Mouse (Mus musculus): ENCODE measurements around the gene Cmpk2. TPM values are rescaled to one million over a fixed set of nuclear protein-coding genes. Genes with fewer than 3 reads are reported as not detected.

Gene Cmpk2
- polyA plus RNA-seq, 1 experiment = 0.83 TPM

DNA sequence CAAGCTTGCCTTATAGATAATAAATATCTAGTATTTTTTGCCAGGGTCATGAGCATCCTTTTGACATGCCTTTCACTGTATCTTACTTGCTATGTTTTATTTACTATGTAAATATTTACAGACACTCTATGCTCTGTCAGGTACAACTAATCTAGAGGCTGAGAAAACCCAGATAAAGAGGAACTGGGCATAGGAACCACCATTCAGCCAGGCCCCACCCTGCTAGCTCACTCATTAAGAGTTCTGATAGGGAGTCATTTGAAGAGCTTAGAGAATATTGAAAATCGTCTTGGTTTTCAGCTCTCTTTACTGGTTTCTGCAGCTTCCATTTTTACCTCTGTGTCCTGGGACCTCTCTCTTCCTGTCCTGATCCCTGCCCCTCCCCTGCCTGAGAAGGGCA is 17.9 kb upstream of the Cmpk2 start:
- TF ChIP-seq FLI1 (IDR thresholded peaks at IDR 0.05; ENCODE audit: low read length) = no peak
- no peak for TF ChIP-seq GATA1 (IDR thresholded peaks at IDR 0.05; ENCODE audit: borderline replicate concordance, low read length)
- peaks cover 52% of the 10 kb centered on the region for H3K4me1 ChIP-seq
- no peaks in the 10 kb centered on the region for H3K27me3 ChIP-seq (replicated peaks)
- H3K9me3 ChIP-seq = no peaks in the 10 kb centered on the region
- H3K4me3 ChIP-seq (replicated peaks) = no peak overlapping the region
- H3K36me3 ChIP-seq (replicated peaks; ENCODE audit: low read length) = peaks cover 25% of the 10 kb centered on the region

DNA sequence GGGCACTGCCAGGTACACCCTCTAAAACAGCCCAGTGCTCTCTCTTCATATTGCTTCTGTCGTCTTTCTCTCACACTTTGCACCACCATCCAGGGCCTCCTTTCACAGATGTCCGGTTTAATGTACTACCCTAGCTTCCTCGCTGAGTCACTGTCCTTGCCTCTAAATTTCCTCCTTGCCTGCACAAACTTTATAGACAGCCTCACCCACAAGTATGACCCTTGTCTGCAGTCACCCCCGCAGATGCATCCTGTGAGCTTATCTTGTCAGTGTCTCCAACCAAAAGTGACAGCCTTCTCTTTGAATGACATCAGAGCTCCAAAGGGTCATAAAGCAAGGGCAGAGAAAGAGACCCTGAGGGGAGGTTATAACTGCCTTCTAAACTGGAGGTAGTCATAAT is 16.1 kb upstream of the Cmpk2 start:
- Histone ChIP-seq H3K4me1 (peaks cover 51% of the 10 kb centered on the region), H3K27me3 (replicated peaks) (no peaks in the 10 kb centered on the region), H3K4me3 (replicated peaks) (peak overlapping the region; percentile 11), H3K9me3 (no peaks in the 10 kb centered on the region), H3K36me3 (replicated peaks; ENCODE audit: low read length) (peaks cover 21% of the 10 kb centered on the region)
- TF ChIP-seq GATA1 (IDR thresholded peaks at IDR 0.05; ENCODE audit: borderline replicate concordance, low read length) (no peak), FLI1 (IDR thresholded peaks at IDR 0.05; ENCODE audit: low read length) (no peak)

DNA sequence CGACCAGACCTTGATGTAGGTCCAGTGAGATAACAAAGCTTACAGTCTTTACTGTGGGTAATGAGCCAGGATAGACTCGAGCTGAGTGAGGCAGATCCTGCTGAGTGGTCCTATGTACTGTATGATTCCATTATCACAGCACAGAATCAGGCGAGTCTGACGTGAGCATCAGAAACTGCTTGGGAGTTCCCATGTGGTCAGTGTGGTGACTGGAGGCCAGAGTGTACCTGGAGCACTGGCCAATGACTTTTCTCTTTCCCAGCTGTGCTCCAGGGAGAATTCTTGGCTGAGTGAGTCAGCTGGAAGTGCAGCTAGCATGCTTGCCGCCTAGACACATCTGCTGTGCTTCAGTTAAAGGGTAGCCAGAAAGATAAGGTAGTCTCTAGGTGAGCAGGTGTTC is 14.3 kb upstream of the Cmpk2 start:
- Histone ChIP-seq H3K4me3 (replicated peaks) (peak overlapping the region; percentile 60), H3K9me3 (no peaks in the 10 kb centered on the region), H3K4me1 (peaks cover 61% of the 10 kb centered on the region), H3K36me3 (replicated peaks; ENCODE audit: low read length) (peaks cover 7% of the 10 kb centered on the region), H3K27me3 (replicated peaks) (no peaks in the 10 kb centered on the region)
- TF ChIP-seq GATA1 (IDR thresholded peaks at IDR 0.05; ENCODE audit: borderline replicate concordance, low read length) (no peak), FLI1 (IDR thresholded peaks at IDR 0.05; ENCODE audit: low read length) (no peak)

DNA sequence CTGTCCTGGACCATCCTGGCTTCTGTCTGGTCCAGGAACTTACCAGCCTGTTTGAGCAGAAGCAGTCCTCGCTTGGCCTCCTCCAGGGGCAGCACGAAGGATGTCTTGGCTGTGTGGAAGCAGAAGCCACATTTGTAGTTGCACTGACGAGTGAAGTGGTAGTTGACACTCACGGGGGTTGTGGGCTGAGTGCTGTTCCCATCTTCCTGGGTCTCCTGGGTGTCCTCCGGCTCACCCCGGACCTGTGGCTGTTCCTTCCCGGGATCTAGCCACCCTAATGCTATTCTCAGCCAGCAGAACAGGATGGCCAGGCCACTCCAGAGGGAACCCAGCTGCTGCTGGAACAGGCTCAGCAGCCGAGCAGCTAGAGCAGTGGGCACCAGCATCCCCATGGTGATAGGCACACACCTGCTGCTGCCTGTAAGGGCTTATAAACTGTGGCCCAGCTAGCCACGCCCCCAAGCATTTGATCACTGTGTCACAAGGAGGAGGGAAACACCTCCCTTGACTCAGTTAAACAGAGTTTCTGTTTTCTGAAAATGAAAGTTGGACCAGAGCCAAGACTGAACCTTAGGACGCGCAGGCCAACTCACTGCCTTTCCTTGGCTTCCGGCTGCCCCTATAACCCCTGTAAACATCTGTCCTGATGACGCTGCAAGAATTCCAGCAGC is 12.8 kb upstream of the Cmpk2 start, which contains the start of gene Rsad2:
Rsad2 (minus strand) TSS at position 425 of the 671 bp plus-strand sequence.
- H3K27me3 ChIP-seq (replicated peaks) = no peaks in the 10 kb centered on the region
- no peaks in the 10 kb centered on the region for H3K36me3 ChIP-seq (replicated peaks; ENCODE audit: low read length)
- H3K9me3 ChIP-seq = no peaks in the 10 kb centered on the region
- no peak for TF ChIP-seq FLI1 (IDR thresholded peaks at IDR 0.05; ENCODE audit: low read length)
- no peak for TF ChIP-seq GATA1 (IDR thresholded peaks at IDR 0.05; ENCODE audit: borderline replicate concordance, low read length)
- peaks cover 72% of the 10 kb centered on the region for H3K4me1 ChIP-seq
- H3K4me3 ChIP-seq (replicated peaks) = peak within 1 kb of the TSS; percentile 89

DNA sequence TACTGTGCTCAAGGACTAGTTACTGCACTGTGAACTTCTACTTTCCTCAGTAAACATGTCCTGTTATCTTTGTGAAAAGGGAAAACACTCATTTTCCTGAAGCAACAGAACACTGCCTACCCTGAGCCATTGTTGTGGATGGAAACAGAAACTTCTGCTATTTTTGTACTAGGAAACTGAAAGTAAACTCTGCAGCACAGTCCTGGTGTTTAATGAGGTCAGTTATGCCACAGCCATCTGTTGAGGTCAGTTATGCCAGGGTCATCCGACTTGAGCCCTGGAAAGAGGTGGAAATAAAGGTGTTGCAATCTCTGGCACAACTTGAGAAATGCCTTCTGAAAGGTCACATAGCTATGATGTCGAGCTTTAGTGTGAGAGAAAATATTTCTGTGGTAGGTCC is 8.9 kb upstream of the Cmpk2 start:
- no peak for TF ChIP-seq GATA1 (IDR thresholded peaks at IDR 0.05; ENCODE audit: borderline replicate concordance, low read length)
- no peak for TF ChIP-seq FLI1 (IDR thresholded peaks at IDR 0.05; ENCODE audit: low read length)
- Histone ChIP-seq H3K36me3 (replicated peaks; ENCODE audit: low read length) (no peaks in the 10 kb centered on the region), H3K27me3 (replicated peaks) (no peaks in the 10 kb centered on the region), H3K9me3 (no peaks in the 10 kb centered on the region), H3K4me3 (replicated peaks) (peak overlapping the region; percentile 85), H3K4me1 (peaks cover 42% of the 10 kb centered on the region)

DNA sequence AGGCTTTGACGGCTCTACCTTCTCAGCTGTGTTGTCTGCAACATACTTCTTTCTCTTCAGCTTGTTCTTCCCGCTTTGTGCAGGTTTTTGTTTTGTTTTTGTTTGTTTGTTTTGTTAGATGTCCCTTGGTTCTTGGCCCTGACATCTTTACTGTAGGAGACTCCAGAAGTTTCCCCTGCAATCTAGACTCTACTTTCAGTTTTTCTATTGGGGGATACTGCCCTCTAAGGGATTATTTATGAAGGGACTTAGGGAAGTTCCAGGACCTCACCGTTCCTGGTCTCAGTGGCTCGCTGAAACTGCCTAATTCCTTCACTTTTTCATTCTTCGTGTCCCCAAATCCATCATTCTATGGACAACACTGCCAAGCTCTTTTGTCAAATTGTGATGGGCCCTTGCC is 3.4 kb upstream of the Cmpk2 start:
- Histone ChIP-seq H3K36me3 (replicated peaks; ENCODE audit: low read length) (no peaks in the 10 kb centered on the region), H3K27me3 (replicated peaks) (peaks cover 9% of the 10 kb centered on the region), H3K4me3 (replicated peaks) (no peak overlapping the region), H3K4me1 (peaks cover 26% of the 10 kb centered on the region), H3K9me3 (no peaks in the 10 kb centered on the region)
- TF ChIP-seq GATA1 (IDR thresholded peaks at IDR 0.05; ENCODE audit: borderline replicate concordance, low read length) (no peak), FLI1 (IDR thresholded peaks at IDR 0.05; ENCODE audit: low read length) (no peak)

DNA sequence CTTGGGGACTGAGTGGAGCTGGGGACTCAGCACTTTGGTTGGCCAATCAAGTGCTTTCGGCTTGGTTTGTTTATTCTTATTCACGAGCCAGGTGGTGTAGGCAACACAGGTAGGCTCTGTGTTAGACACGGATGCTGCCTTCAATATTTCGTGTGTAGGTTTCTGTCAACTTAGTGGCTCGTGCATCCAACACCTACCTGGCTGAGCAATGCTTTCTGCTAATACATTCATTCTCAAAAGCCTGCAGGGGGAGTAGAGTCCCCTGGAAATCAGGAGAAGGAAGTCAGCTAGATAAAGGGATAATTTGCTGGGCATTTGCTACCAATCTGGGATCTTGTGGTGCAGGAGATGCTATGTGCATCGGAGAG is 1.0 kb downstream of the Cmpk2 start:
- no peaks in the 10 kb centered on the region for H3K9me3 ChIP-seq
- H3K4me3 ChIP-seq (replicated peaks) = peak overlapping the region; percentile 94
- H3K4me1 ChIP-seq = peaks cover 35% of the 10 kb centered on the region

DNA sequence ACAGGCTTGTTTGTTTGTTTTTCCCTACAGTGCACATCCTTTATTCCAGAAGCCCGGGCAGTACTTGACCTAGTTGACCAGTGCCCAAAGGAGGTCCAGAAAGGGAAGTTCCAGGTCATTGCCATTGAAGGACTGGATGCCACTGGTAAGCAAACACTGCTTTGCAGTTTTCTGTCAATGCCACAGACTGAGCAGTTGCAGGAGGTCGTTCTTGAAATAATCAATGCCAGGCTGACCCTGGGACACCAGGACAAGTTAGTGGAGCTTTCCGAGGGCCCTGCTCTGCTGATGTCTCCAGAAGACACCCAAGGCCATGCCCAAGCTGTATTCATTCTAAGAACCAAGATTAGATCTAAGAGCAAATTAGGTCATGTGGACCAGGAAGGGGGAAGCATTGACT is 2.4 kb downstream of the Cmpk2 start:
- H3K36me3 ChIP-seq (replicated peaks; ENCODE audit: low read length) = peaks cover 4% of the 10 kb centered on the region

More for the DNA sequence above, 1.0 kb downstream of the Cmpk2 start:
- H3K36me3 ChIP-seq (replicated peaks; ENCODE audit: low read length) = peaks cover 2% of the 10 kb centered on the region
- TF ChIP-seq GATA1 (IDR thresholded peaks at IDR 0.05; ENCODE audit: borderline replicate concordance, low read length) = no peak
- no peak for TF ChIP-seq FLI1 (IDR thresholded peaks at IDR 0.05; ENCODE audit: low read length)
- H3K27me3 ChIP-seq (replicated peaks) = peaks cover 15% of the 10 kb centered on the region

DNA sequence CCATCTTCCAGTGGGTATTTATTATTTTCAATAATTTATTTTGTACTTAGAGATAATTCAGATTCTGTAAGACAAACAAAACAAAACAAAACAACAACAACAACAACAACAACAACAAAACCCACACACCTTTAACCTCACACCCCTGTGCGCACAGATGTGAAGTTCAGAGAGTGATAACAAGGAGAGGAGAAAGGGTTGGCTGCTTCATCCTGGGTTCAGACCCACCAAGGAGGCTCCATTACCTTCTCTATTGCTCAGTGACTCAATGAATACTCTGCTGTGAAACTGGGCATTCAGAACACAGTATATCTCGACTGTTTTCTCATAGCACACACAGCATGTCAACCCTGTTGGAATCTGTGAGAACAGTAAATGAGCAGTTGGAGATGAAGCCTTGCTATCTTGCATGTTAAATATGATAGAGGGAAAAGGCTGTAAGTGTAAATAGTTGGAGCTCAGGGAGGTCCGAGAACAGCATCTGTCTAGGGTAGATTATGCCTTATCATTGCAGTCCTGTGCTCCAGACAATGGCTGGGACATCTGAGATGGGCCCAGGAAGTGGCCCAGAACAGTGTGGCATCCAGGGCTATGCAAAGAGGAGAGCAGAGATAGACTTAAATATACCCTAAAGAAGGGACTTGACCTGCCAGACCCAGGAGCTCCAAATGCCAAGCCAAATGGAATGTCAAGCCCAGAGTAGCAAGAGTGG is 3.9 kb downstream of the Cmpk2 start:
- Histone ChIP-seq H3K27me3 (replicated peaks) (peaks cover 15% of the 10 kb centered on the region), H3K4me3 (replicated peaks) (no peak overlapping the region), H3K36me3 (replicated peaks; ENCODE audit: low read length) (peaks cover 7% of the 10 kb centered on the region), H3K9me3 (no peaks in the 10 kb centered on the region), H3K4me1 (peaks cover 35% of the 10 kb centered on the region)
- no peak for TF ChIP-seq FLI1 (IDR thresholded peaks at IDR 0.05; ENCODE audit: low read length)
- no peak for TF ChIP-seq GATA1 (IDR thresholded peaks at IDR 0.05; ENCODE audit: borderline replicate concordance, low read length)

More for the DNA sequence above, 2.4 kb downstream of the Cmpk2 start:
- peaks cover 35% of the 10 kb centered on the region for H3K4me1 ChIP-seq
- no peak overlapping the region for H3K4me3 ChIP-seq (replicated peaks)
- peaks cover 15% of the 10 kb centered on the region for H3K27me3 ChIP-seq (replicated peaks)
- no peaks in the 10 kb centered on the region for H3K9me3 ChIP-seq
- TF ChIP-seq FLI1 (IDR thresholded peaks at IDR 0.05; ENCODE audit: low read length) (no peak), GATA1 (IDR thresholded peaks at IDR 0.05; ENCODE audit: borderline replicate concordance, low read length) (no peak)

DNA sequence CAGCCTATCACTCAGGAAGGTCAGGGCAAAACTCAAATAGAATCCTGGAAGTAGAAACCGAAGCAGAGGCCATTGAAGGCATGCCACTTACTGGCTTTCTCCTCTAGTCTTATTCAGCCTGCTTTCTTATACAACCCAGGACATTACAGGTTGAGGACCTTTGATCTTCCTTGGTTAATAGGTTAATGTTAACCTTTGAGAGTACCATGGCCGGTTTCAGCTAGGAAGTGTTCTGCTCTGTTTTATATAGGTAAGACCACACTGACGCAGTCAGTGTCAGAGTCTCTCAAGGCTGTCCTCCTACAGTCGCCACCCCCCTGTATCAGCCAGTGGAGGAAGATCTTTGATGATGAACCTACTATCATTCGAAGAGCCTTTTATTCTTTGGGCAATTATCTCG is 4.7 kb downstream of the Cmpk2 start:
- no peak overlapping the region for H3K4me3 ChIP-seq (replicated peaks)
- peaks cover 31% of the 10 kb centered on the region for H3K4me1 ChIP-seq
- H3K9me3 ChIP-seq = no peaks in the 10 kb centered on the region
- peaks cover 10% of the 10 kb centered on the region for H3K36me3 ChIP-seq (replicated peaks; ENCODE audit: low read length)
- H3K27me3 ChIP-seq (replicated peaks) = peaks cover 15% of the 10 kb centered on the region
- no peak for TF ChIP-seq FLI1 (IDR thresholded peaks at IDR 0.05; ENCODE audit: low read length)
- no peak for TF ChIP-seq GATA1 (IDR thresholded peaks at IDR 0.05; ENCODE audit: borderline replicate concordance, low read length)
